Mouse (Mus musculus) hindbrain, embryonic 13.5 days (tissue): ENCODE measurements around the gene Snx5. TPM values are rescaled to one million over a fixed set of nuclear protein-coding genes. Genes with fewer than 3 reads are reported as not detected.

Source experiments
- ATAC-seq: fragments of 200-750 bp; cut with Nextera tagmentation; 2 replicates; pipeline ENCODE4 v1.8.0; 2017; ENCODE audit warnings: moderate TSS enrichment; ENCODE audit not compliant: low FRiP score
- H3K27ac ChIP-seq: fragments of 300-500 bp; sonication (generic); 2 replicates; pipeline ENCODE4 v1.5.1; 2015; ENCODE audit warnings: inconsistent platforms, mild to moderate bottlenecking, moderate library complexity
- H3K27me3 ChIP-seq: fragments of 300-500 bp; sonication (generic); 2 replicates; pipeline ENCODE4 v1.6.1; 2015; ENCODE audit warnings: mild to moderate bottlenecking, inconsistent platforms
- H3K36me3 ChIP-seq: fragments of 300-500 bp; sonication (generic); 2 replicates; pipeline ENCODE4 v1.6.1; 2015; ENCODE audit warnings: mild to moderate bottlenecking, inconsistent platforms
- H3K4me1 ChIP-seq: fragments of 300-500 bp; sonication (generic); replicated peaks from 2 replicates; pipeline ENCODE4 v1.6.1; 2015; ENCODE audit warnings: inconsistent platforms
- H3K4me2 ChIP-seq: fragments of 300-500 bp; sonication (generic); 2 replicates; pipeline ENCODE4 v1.6.1; 2015; ENCODE audit warnings: inconsistent platforms, mild to moderate bottlenecking, moderate library complexity
- H3K4me3 ChIP-seq: fragments of 300-500 bp; sonication (generic); 2 replicates; pipeline ENCODE4 v1.5.1; 2015; ENCODE audit warnings: mild to moderate bottlenecking, inconsistent platforms
- H3K9ac ChIP-seq: fragments of 300-500 bp; sonication (generic); 2 replicates; pipeline ENCODE4 v1.6.1; 2015; ENCODE audit warnings: mild to moderate bottlenecking, inconsistent platforms
- H3K9me3 ChIP-seq: fragments of 300-500 bp; sonication (generic); 2 replicates; pipeline ENCODE4 v1.6.1; 2016; ENCODE audit warnings: inconsistent platforms
- WGBS: fragments of 180-500 bp; shearing (Covaris S2); methylation state at CpG from one replicate; pipeline ENCODE4 v1.1.7; 2015; 5-methylcytosine and 5-hydroxymethylcytosine counted together
- polyA plus RNA-seq: library from polyadenylated mRNA; unstranded; fragments of >200 nt; fragmentation: Nextera tagmentation; extraction: Ambion mirVana; gene quantifications from 2 replicates; pipeline ENCODE4 v1.2.1, GENCODE M21; 2015

The Snx5 gene
- polyA plus RNA-seq, 1 experiment from 2014 or later = 72.8 TPM

DNA sequence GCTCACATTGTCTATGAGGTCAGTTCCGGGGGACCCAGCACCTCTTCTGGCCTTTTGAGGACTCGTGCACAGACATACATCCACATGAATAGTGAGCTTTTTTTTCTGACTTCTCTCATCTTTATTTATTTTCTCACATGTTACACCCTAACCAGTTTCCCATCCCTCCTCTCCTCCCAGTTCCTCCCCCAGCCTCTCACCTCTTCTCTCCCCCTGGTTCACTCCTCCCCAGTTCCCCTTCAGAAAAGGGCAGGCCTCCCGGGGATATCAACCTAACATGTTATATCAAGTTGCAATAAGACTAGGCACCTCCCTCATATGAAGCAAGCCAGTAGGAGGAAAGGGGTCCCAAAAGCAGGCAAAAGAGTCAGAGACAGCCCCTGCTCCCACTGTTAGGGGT is 9.9 kb upstream of the Snx5 start:
- H3K9ac ChIP-seq = no peak overlapping the region
- WGBS = 88% methylated on average over 3 of the region's 3 CpGs
- H3K36me3 ChIP-seq = peaks cover 26% of the 10 kb centered on the region
- H3K9me3 ChIP-seq = no peaks in the 10 kb centered on the region
- H3K4me1 ChIP-seq = peaks cover 5% of the 10 kb centered on the region
- ATAC-seq = no peak
- no peak overlapping the region for H3K4me3 ChIP-seq
- H3K4me2 ChIP-seq = no peak overlapping the region
- H3K27ac ChIP-seq = no peak overlapping the region
- no peaks in the 10 kb centered on the region for H3K27me3 ChIP-seq

DNA sequence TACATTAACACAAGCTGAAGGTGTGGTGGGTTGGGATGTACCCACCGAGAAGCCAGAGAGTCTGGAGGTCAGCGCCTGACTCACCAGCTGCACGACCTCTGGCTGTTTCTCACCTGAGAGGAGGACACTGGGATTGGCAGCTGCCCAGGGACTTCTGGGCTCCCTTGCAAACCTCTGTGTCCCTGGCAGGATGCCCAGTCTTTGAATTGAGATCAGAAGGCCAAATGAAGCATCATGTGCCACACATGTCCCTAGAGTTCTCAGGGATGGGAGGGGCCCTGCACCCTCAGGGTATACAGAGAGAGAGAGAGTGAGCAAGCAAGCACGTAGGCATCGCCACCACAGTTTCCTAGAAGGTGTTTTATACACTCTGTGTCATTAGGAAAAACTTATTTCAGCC is 9.0 kb upstream of the Snx5 start:
- Histone ChIP-seq H3K4me1 (peaks cover 7% of the 10 kb centered on the region), H3K4me3 (no peak overlapping the region), H3K36me3 (peaks cover 26% of the 10 kb centered on the region), H3K4me2 (no peak overlapping the region), H3K27ac (no peak overlapping the region), H3K27me3 (no peaks in the 10 kb centered on the region), H3K9ac (no peak overlapping the region), H3K9me3 (no peaks in the 10 kb centered on the region)
- ATAC-seq = no peak
- 79% methylated on average over 5 of the region's 5 CpGs for WGBS

DNA sequence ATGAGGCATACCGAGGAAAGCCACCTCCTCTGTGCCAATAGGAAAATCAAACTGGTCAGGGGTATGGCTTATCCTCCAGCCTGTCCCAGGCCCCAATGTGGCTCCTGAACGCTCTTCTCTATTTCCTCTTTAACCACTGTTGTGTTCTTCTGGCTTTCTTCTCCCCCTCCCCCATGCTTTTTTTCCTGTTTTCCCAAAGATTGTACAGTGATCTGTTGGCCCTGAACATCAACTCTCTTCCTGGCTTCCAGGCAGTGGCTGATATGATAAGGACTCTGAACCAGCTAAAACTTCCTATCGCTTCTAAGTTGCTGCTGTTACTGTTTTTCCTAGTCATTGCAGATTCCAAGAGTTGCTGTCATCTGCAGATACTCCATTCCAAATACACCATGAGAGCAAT is 6.2 kb upstream of the Snx5 start:
- Histone ChIP-seq H3K36me3 (peaks cover 26% of the 10 kb centered on the region), H3K4me3 (no peak overlapping the region), H3K9me3 (no peaks in the 10 kb centered on the region), H3K4me1 (peaks cover 9% of the 10 kb centered on the region), H3K27me3 (no peaks in the 10 kb centered on the region), H3K9ac (no peak overlapping the region), H3K4me2 (no peak overlapping the region), H3K27ac (no peak overlapping the region)
- ATAC-seq = no peak
- WGBS = 93% methylated on average over 3 of the region's 3 CpGs

DNA sequence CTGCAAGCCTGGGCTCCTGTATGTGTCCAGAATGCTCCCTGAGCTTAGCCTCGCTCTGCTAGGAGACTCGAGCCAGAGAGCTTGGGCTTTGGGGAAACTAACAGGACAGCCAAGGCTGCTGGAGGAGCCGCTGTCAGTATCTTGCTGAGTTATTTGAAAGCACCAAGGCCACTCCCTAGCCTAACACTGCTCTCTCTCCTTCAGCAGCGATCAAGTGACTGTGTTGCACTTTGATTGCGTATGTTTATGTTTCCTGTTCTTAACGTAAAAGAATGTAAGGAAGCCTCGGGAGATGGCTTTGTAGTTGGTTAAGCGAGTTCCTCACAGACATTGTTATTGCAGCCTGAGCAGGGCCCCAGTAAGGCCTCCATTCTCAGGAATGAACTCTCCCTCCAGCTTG is 4.0 kb upstream of the Snx5 start:
- Histone ChIP-seq H3K4me1 (peaks cover 10% of the 10 kb centered on the region), H3K36me3 (peaks cover 19% of the 10 kb centered on the region), H3K27ac (no peak overlapping the region), H3K4me2 (no peak overlapping the region), H3K27me3 (no peaks in the 10 kb centered on the region), H3K4me3 (no peak overlapping the region), H3K9me3 (no peaks in the 10 kb centered on the region), H3K9ac (no peak overlapping the region)
- WGBS = 73% methylated on average over 8 of the region's 8 CpGs
- no peak for ATAC-seq

DNA sequence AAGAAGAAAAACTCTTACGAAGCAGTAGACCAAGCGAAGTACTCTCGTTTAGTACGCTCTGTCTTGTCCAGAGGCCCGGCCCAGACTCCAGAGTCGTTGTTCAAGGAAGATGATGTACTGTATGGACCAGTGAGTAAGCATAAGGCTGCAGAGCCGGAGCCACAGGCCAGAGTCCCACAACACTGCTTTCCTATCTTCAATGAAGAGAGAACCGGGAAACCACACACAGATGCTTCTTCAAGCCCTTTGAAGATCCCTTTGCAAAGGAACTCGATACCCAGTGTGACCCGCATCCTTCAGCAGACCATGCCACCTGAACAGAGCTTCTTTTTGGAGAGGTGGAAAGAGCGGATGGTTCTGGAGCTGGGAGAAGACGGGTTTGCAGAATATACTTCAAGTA is 1.4 kb upstream of the Snx5 start:
- Histone ChIP-seq H3K4me1 (peaks cover 35% of the 10 kb centered on the region), H3K4me2 (no peak overlapping the region), H3K4me3 (no peak overlapping the region), H3K9me3 (no peaks in the 10 kb centered on the region), H3K36me3 (peaks cover 4% of the 10 kb centered on the region), H3K9ac (no peak overlapping the region; the same call in 1 of the 2 replicates), H3K27me3 (no peaks in the 10 kb centered on the region), H3K27ac (no peak overlapping the region)
- no peak for ATAC-seq
- WGBS = 92% methylated on average over 12 of the region's 12 CpGs

DNA sequence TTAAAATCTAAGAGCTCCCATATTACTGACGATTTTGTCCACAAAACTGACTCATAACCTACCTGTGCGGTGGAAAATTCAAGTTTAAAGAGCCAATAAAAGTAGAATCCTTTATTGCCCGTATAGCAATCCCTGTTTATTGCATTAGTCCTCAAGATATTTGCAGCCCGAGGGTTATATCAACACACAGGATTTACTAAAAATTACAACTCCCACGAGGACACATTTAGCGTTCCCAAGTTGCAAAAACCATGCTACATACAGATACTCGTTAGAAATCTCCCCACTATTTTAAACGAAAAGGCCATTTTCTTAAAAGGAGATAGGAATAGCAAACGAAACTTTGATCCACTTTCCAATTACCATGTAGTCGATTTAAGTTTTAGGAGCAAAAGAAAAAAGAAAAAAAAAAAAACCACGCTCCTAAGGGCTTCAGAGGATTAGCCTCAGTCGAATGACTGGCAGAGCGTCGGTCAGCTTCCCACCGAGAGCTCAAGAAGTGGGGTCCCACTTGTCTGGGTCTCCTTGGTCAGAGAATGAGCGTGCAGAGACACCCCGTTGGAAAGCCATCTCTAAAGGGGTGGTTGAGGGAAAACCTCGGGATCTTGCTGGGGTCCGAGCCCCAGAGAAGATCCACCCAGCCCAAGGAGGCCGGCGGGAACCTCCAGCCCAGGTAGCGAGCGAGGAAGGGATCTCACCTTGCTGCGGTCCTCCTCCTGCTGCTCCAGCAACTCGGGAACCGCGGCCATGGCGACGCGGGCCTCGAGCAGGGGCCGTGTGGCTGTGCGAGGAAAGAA is 829 bp downstream of the Snx5 start:
- WGBS = under 1% methylated on average over 30 of the region's 33 CpGs

DNA sequence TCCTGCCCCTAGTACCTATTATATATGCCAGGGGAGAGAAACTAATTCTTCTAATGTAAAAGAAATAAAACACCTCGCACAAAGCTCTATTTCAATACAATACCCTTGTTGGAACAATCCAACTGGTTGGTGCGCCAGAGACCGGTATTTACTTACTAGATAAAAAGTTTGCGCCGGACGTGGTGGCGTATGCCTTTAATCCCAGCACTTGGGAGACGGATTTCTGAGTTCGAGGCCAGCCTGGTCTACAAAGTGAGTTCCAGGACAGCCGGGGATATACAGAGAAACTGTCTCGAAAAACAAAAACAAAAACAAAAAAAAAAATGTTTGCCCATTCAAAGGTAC is 1.4 kb downstream of the Snx5 start:
- 1% methylated on average over 11 of the region's 11 CpGs for WGBS
- ATAC-seq = no peak
- H3K4me2 ChIP-seq = peak overlapping the region; percentile 82
- no peaks in the 10 kb centered on the region for H3K9me3 ChIP-seq
- no peaks in the 10 kb centered on the region for H3K36me3 ChIP-seq
- no peaks in the 10 kb centered on the region for H3K27me3 ChIP-seq
- H3K4me3 ChIP-seq = peak overlapping the region; percentile 93
- H3K27ac ChIP-seq = no peak overlapping the region
- H3K9ac ChIP-seq = peak overlapping the region; percentile 95
- H3K4me1 ChIP-seq = peaks cover 40% of the 10 kb centered on the region

More for the DNA sequence above, 829 bp downstream of the Snx5 start:
- Histone ChIP-seq H3K4me3 (peak overlapping the region; percentile 93), H3K4me1 (peaks cover 44% of the 10 kb centered on the region), H3K9ac (peak overlapping the region; percentile 95), H3K27ac (peak overlapping the region; percentile 94), H3K9me3 (no peaks in the 10 kb centered on the region), H3K36me3 (no peaks in the 10 kb centered on the region), H3K4me2 (peak overlapping the region; percentile 82), H3K27me3 (no peaks in the 10 kb centered on the region)
- peak; percentile 15; the same call in 1 of the 2 replicates for ATAC-seq

DNA sequence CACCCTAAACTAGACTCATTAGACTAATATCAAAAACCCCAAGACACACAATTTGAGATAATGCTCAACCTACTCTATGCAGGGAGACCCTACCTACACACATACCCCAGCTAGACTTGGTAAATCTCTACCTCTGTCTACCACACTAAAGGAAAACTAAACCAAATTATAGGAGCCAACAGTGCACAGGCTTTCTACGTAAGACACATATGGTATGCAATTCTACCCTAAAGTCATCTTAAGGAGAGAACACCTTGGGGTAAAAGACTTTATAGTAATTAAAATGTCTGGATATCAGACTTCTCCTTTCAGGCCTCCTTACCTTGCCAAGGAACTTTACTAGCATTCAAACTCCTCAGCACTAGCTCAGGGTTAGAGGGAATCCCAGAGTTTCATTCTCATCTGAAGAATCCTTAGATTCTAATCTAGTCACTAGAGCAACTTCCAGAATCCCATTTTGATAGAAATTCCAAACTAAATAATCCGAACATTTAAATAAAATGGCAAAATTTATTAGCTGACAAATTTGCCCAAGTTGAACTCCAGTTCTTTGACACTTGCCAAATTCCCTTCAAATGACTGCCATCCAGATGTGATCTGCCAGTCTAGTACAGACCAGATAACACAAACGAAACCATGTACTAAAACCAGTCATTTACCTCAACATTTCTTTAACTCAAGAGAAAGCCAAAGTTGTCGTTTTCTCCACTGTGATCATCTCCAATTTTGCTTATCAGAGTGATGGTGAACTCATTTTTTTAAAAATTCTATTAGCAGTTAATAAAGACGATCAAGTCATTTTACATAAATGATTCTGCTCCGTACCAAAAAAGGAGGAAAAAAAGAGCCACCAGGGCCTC is 2.0 kb downstream of the Snx5 start:
- no peaks in the 10 kb centered on the region for H3K36me3 ChIP-seq
- WGBS = 8% methylated on average over 6 of the region's 6 CpGs
- H3K27ac ChIP-seq = no peak overlapping the region
- peak overlapping the region; percentile 93 for H3K4me3 ChIP-seq
- no peaks in the 10 kb centered on the region for H3K27me3 ChIP-seq
- peaks cover 43% of the 10 kb centered on the region for H3K4me1 ChIP-seq
- ATAC-seq = no peak
- no peaks in the 10 kb centered on the region for H3K9me3 ChIP-seq
- peak overlapping the region; percentile 82 for H3K4me2 ChIP-seq
- peak overlapping the region; percentile 95 for H3K9ac ChIP-seq

DNA sequence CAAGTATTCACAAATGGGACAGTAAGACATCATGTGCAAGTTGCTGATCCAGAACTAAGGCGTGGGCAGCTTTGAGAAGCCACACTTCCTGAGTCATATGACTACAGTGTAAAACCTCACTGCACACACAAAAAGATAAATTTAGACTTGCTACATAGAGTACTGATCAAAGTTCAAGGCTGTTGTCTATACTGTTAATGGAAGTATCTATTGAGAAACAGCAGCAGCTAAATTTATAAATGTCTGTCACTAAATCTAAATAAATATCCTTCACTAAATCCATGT is 3.0 kb downstream of the Snx5 start:
- 51% methylated on average over 1 of the region's 1 CpGs for whole genome bisulfite sequencing
- Histone ChIP-seq H3K4me1 (peaks cover 43% of the 10 kb centered on the region), H3K9me3 (no peaks in the 10 kb centered on the region), H3K27ac (no peak overlapping the region), H3K9ac (no peak overlapping the region), H3K27me3 (no peaks in the 10 kb centered on the region), H3K4me3 (no peak overlapping the region), H3K4me2 (0 out of 2 replicates have a peak overlapping the region, but pooled peaks have one; percentile 82), H3K36me3 (no peaks in the 10 kb centered on the region)
- ATAC-seq = no peak

DNA sequence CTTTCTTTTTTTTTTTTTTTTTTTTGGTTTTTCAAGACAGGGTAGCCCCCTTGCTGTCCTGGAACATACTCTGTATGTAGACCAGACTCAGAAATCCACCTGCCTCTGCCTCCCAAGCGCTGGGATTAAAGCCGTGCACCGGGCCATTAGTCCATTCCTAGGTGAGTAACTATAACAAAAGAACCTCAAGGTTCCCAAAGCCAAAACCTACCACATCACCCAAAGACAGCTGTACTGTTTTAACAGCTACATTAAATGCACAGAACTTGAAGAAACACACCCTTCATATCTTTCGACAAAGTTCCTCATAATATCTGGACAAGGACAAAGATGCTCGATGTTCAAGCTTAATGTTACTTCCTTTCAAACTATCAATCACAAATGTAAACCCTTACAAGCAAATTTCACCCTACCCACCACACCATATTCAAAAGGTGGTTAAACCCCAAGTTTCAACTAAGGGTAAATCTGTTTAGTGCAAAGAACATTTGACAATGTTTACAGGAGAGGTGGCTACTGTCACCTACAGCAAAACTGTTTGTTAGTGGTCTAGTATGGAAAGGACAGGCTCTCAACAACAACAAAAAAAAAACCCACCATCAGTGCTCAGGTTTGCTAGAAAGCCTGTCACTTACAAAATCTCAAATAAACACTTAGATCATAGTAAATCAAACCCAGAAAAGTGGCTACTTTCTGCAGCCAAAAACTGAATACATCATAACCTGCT is 3.5 kb downstream of the Snx5 start:
- Histone ChIP-seq H3K36me3 (no peaks in the 10 kb centered on the region), H3K9ac (no peak overlapping the region), H3K4me1 (peaks cover 43% of the 10 kb centered on the region), H3K9me3 (no peaks in the 10 kb centered on the region), H3K4me2 (0 out of 2 replicates have a peak overlapping the region, but pooled peaks have one; percentile 13), H3K27ac (no peak overlapping the region), H3K4me3 (no peak overlapping the region), H3K27me3 (no peaks in the 10 kb centered on the region)
- ATAC-seq = no peak
- WGBS = 56% methylated on average over 5 of the region's 5 CpGs

DNA sequence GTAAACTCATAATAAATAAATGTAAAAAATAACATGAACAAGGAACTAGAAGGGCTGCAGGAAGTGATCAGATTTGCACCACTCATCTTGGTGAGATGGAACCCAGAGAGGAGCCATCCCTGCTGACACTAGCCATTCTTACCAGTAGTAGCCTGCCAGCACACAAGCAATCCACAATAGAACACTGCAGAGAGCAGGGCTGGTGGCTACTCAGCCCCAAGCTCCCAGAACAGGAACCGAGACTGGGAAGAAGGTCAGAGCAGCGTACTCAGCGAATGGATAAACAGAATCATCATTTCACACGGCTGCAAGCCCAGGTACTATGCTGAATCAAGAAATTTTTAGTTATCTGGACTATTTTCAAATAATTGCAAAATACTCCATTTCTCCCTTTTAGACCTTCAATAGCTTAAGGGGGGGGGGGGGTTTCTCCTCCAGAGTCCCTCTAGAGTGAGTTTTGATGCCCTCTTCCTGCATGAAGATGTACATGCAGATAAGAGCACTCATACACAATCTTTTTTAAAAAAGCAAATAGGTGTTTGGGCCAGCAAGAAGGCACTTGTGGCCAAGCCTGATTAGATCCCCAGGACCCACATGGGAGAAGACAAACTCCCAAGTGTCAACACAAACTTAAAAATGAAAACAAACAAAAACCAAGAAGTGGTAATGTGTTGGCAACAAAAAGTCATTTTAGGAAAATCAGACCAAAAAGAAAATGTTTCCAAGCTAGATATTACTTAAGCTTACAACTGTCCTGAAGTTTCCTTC is 4.6 kb downstream of the Snx5 start:
- 48% methylated on average over 4 of the region's 4 CpGs for WGBS
- Histone ChIP-seq H3K4me3 (no peak overlapping the region), H3K9ac (no peak overlapping the region), H3K4me2 (no peak overlapping the region), H3K27me3 (no peaks in the 10 kb centered on the region), H3K9me3 (no peaks in the 10 kb centered on the region), H3K27ac (no peak overlapping the region), H3K36me3 (0 out of 2 replicates have a peak, but pooled peaks cover 5% of the 10 kb centered on the region), H3K4me1 (peaks cover 41% of the 10 kb centered on the region)
- ATAC-seq = no peak

DNA sequence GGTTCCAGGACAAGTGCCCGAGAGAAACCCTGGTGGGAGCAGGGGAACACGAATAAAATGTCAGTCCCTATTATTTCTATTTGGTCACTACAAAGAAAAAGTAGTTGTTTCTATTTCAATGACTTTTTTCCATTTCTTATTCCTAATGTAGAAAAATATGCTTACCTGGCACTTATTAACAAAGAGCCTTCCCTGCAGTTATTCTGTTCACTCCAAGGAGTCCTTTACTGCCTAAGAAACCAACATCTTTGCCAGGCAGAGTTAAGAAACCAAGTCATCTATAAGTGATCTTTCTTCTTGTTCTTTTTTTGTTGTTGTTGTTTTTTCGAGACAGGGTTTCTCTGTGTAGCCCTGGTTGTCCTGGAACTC is 5.6 kb downstream of the Snx5 start:
- Histone ChIP-seq H3K36me3 (peaks cover 12% of the 10 kb centered on the region), H3K4me3 (no peak overlapping the region)
- no peak for ATAC-seq

More for the DNA sequence above, 5.6 kb downstream of the Snx5 start:
- no peaks in the 10 kb centered on the region for H3K9me3 ChIP-seq
- H3K27me3 ChIP-seq = no peaks in the 10 kb centered on the region
- no peak overlapping the region for H3K27ac ChIP-seq
- no peak overlapping the region for H3K4me2 ChIP-seq
- no peak overlapping the region for H3K9ac ChIP-seq
- 75% methylated on average over 3 of the region's 3 CpGs for WGBS
- H3K4me1 ChIP-seq = peaks cover 39% of the 10 kb centered on the region
